Mouse (Mus musculus): ENCODE results near the gene Tmprss11e. TPM values are rescaled to one million over a fixed set of nuclear protein-coding genes. Genes with fewer than 3 reads are reported as not detected.

The Tmprss11e gene
- total RNA-seq, 4 experiments from 2014 or later = not detected

Other genes with a start within 250 kb of the Tmprss11e start
- not detected for gene Tmprss11g, start 227.2 kb downstream of the Tmprss11e start, total RNA-seq (2022)
- gene Tmprss11f, start 113.4 kb downstream of the Tmprss11e start, total RNA-seq (2022) = not detected
- not detected for gene Tmprss11b, start 69.5 kb downstream of the Tmprss11e start, total RNA-seq (2022)
- 10 to 100 TPM; 42.3 to 66.2 (median 49.1) TPM for gene Ythdc1, start 58.4 kb upstream of the Tmprss11e start, total RNA-seq (2022)
- gene Ugt2b34, start 161.1 kb upstream of the Tmprss11e start, total RNA-seq (2022) = not detected
- gene Ugt2b1, start 180.7 kb upstream of the Tmprss11e start, total RNA-seq (2022) = under 1 TPM in 1 of 4 experiments, not detected in 3; 0.10 TPM

All from adrenal gland, adult 8-10 months (tissue).